Mouse (Mus musculus): ENCODE measurements around the gene Lrrc4. TPM values are rescaled to one million over a fixed set of nuclear protein-coding genes. Genes with fewer than 3 reads are reported as not detected.

Gene Lrrc4
- polyA plus RNA-seq, 1 experiment, result 0.32 TPM

- no peak overlapping the region for H3ac ChIP-seq (ENCODE audit: control insufficient read depth, insufficient read length, low read depth)
- TF ChIP-seq CEBPB (IDR thresholded peaks at IDR 0.05; ENCODE audit: low read depth) (no peak), MAX (IDR thresholded peaks at IDR 0.05) (no peak), USF1 (IDR thresholded peaks at IDR 0.05; ENCODE audit: low read depth) (no peak), FOSL1 (IDR thresholded peaks at IDR 0.05; ENCODE audit: insufficient read depth, low read length, poor library complexity, severe bottlenecking) (no peak), MYOD1 (IDR thresholded peaks at IDR 0.05; ENCODE audit: control insufficient read depth, insufficient read length, low read depth) (no peak), CTCF (IDR thresholded peaks at IDR 0.05; ENCODE audit: control insufficient read depth, insufficient read depth, insufficient read length) (no peak), MYOG (IDR thresholded peaks at IDR 0.05; ENCODE audit: control insufficient read depth, extremely low read depth, insufficient read length) (no peak)
Observed at GRCm38 (mm10) chr6:28704612-28705011, 126.9 kb downstream of the Lrrc4 start.

GRCm38 (mm10) chr6:28697214-28697613, 134.3 kb downstream of the Lrrc4 start:
- TF ChIP-seq MAX (IDR thresholded peaks at IDR 0.05) (no peak), CEBPB (IDR thresholded peaks at IDR 0.05; ENCODE audit: low read depth) (no peak), CTCF (IDR thresholded peaks at IDR 0.05; ENCODE audit: control insufficient read depth, insufficient read depth, insufficient read length) (no peak), MYOD1 (IDR thresholded peaks at IDR 0.05; ENCODE audit: control insufficient read depth, insufficient read length, low read depth) (no peak), MYOG (IDR thresholded peaks at IDR 0.05; ENCODE audit: control insufficient read depth, extremely low read depth, insufficient read length) (no peak), USF1 (IDR thresholded peaks at IDR 0.05; ENCODE audit: low read depth) (no peak), FOSL1 (IDR thresholded peaks at IDR 0.05; ENCODE audit: insufficient read depth, low read length, poor library complexity, severe bottlenecking) (no peak)
- Histone ChIP-seq H3K4me3 (ENCODE audit: insufficient read depth, poor library complexity, severe bottlenecking) (no peak overlapping the region), H3K79me2 (ENCODE audit: control insufficient read depth, insufficient read depth) (peaks cover 15% of the 10 kb centered on the region), H3K79me3 (ENCODE audit: low read depth) (peaks cover 8% of the 10 kb centered on the region), H3K27me3 (ENCODE audit: control insufficient read depth, insufficient read depth, insufficient read length) (no peaks in the 10 kb centered on the region), H3ac (ENCODE audit: control insufficient read depth, insufficient read length, low read depth) (no peak overlapping the region), H3K36me3 (ENCODE audit: control insufficient read depth, insufficient read depth) (peaks cover 50% of the 10 kb centered on the region)

More at GRCm38 (mm10) chr6:28704612-28705011, 126.9 kb downstream of the Lrrc4 start:
- Histone ChIP-seq H3K4me3 (ENCODE audit: insufficient read depth, poor library complexity, severe bottlenecking) (no peak overlapping the region), H3K79me2 (ENCODE audit: control insufficient read depth, insufficient read depth) (peaks cover 14% of the 10 kb centered on the region), H3K79me3 (ENCODE audit: low read depth) (no peaks in the 10 kb centered on the region), H3K36me3 (ENCODE audit: control insufficient read depth, insufficient read depth) (peaks cover 47% of the 10 kb centered on the region), H3K27me3 (ENCODE audit: control insufficient read depth, insufficient read depth, insufficient read length) (no peaks in the 10 kb centered on the region)

GRCm38 (mm10) chr6:28692659-28693058, 138.9 kb downstream of the Lrrc4 start:
- Histone ChIP-seq H3ac (ENCODE audit: control insufficient read depth, insufficient read length, low read depth) (no peak overlapping the region), H3K4me3 (ENCODE audit: insufficient read depth, poor library complexity, severe bottlenecking) (no peak overlapping the region), H3K36me3 (ENCODE audit: control insufficient read depth, insufficient read depth) (peaks cover 26% of the 10 kb centered on the region), H3K79me2 (ENCODE audit: control insufficient read depth, insufficient read depth) (peaks cover 28% of the 10 kb centered on the region), H3K27me3 (ENCODE audit: control insufficient read depth, insufficient read depth, insufficient read length) (no peaks in the 10 kb centered on the region), H3K79me3 (ENCODE audit: low read depth) (peaks cover 6% of the 10 kb centered on the region)
- TF ChIP-seq MAX (IDR thresholded peaks at IDR 0.05) (no peak), USF1 (IDR thresholded peaks at IDR 0.05; ENCODE audit: low read depth) (no peak), MYOD1 (IDR thresholded peaks at IDR 0.05; ENCODE audit: control insufficient read depth, insufficient read length, low read depth) (no peak), CEBPB (IDR thresholded peaks at IDR 0.05; ENCODE audit: low read depth) (no peak), FOSL1 (IDR thresholded peaks at IDR 0.05; ENCODE audit: insufficient read depth, low read length, poor library complexity, severe bottlenecking) (no peak), CTCF (IDR thresholded peaks at IDR 0.05; ENCODE audit: control insufficient read depth, insufficient read depth, insufficient read length) (no peak), MYOG (IDR thresholded peaks at IDR 0.05; ENCODE audit: control insufficient read depth, extremely low read depth, insufficient read length) (no peak)

GRCm38 (mm10) chr6:28687776-28688175, 143.8 kb downstream of the Lrrc4 start:
- Histone ChIP-seq H3K79me3 (ENCODE audit: low read depth) (peaks cover 5% of the 10 kb centered on the region), H3K79me2 (ENCODE audit: control insufficient read depth, insufficient read depth) (peaks cover 49% of the 10 kb centered on the region), H3K4me3 (ENCODE audit: insufficient read depth, poor library complexity, severe bottlenecking) (no peak overlapping the region), H3ac (ENCODE audit: control insufficient read depth, insufficient read length, low read depth) (no peak overlapping the region), H3K36me3 (ENCODE audit: control insufficient read depth, insufficient read depth) (peaks cover 10% of the 10 kb centered on the region), H3K27me3 (ENCODE audit: control insufficient read depth, insufficient read depth, insufficient read length) (no peaks in the 10 kb centered on the region)
- no peak for TF ChIP-seq CEBPB (IDR thresholded peaks at IDR 0.05; ENCODE audit: low read depth)
- no peak for TF ChIP-seq MAX (IDR thresholded peaks at IDR 0.05)
- TF ChIP-seq FOSL1 (IDR thresholded peaks at IDR 0.05; ENCODE audit: insufficient read depth, low read length, poor library complexity, severe bottlenecking), result no peak
- no peak for TF ChIP-seq MYOD1 (IDR thresholded peaks at IDR 0.05; ENCODE audit: control insufficient read depth, insufficient read length, low read depth)

- Histone ChIP-seq H3K4me3 (ENCODE audit: insufficient read depth, poor library complexity, severe bottlenecking) (no peak overlapping the region), H3K79me2 (ENCODE audit: control insufficient read depth, insufficient read depth) (peaks cover 47% of the 10 kb centered on the region), H3K36me3 (ENCODE audit: control insufficient read depth, insufficient read depth) (peaks cover 10% of the 10 kb centered on the region), H3ac (ENCODE audit: control insufficient read depth, insufficient read length, low read depth) (no peak overlapping the region), H3K79me3 (ENCODE audit: low read depth) (peaks cover 3% of the 10 kb centered on the region), H3K27me3 (ENCODE audit: control insufficient read depth, insufficient read depth, insufficient read length) (no peaks in the 10 kb centered on the region)
- TF ChIP-seq FOSL1 (IDR thresholded peaks at IDR 0.05; ENCODE audit: insufficient read depth, low read length, poor library complexity, severe bottlenecking), result no peak
- TF ChIP-seq MYOG (IDR thresholded peaks at IDR 0.05; ENCODE audit: control insufficient read depth, extremely low read depth, insufficient read length), result no peak
- no peak for TF ChIP-seq MYOD1 (IDR thresholded peaks at IDR 0.05; ENCODE audit: control insufficient read depth, insufficient read length, low read depth)
- no peak for TF ChIP-seq CTCF (IDR thresholded peaks at IDR 0.05; ENCODE audit: control insufficient read depth, insufficient read depth, insufficient read length)
- TF ChIP-seq USF1 (IDR thresholded peaks at IDR 0.05; ENCODE audit: low read depth), result no peak
- TF ChIP-seq MAX (IDR thresholded peaks at IDR 0.05), result no peak
- no peak for TF ChIP-seq CEBPB (IDR thresholded peaks at IDR 0.05; ENCODE audit: low read depth)
Observed at GRCm38 (mm10) chr6:28685745-28686144, 145.8 kb downstream of the Lrrc4 start.

- Histone ChIP-seq H3K79me2 (ENCODE audit: control insufficient read depth, insufficient read depth) (peaks cover 41% of the 10 kb centered on the region), H3K4me3 (ENCODE audit: insufficient read depth, poor library complexity, severe bottlenecking) (no peak overlapping the region), H3K27me3 (ENCODE audit: control insufficient read depth, insufficient read depth, insufficient read length) (no peaks in the 10 kb centered on the region), H3K36me3 (ENCODE audit: control insufficient read depth, insufficient read depth) (peaks cover 11% of the 10 kb centered on the region), H3K79me3 (ENCODE audit: low read depth) (peaks cover 3% of the 10 kb centered on the region), H3ac (ENCODE audit: control insufficient read depth, insufficient read length, low read depth) (no peak overlapping the region)
- no peak for TF ChIP-seq CEBPB (IDR thresholded peaks at IDR 0.05; ENCODE audit: low read depth)
- no peak for TF ChIP-seq MYOD1 (IDR thresholded peaks at IDR 0.05; ENCODE audit: control insufficient read depth, insufficient read length, low read depth)
- TF ChIP-seq FOSL1 (IDR thresholded peaks at IDR 0.05; ENCODE audit: insufficient read depth, low read length, poor library complexity, severe bottlenecking), result no peak
- no peak for TF ChIP-seq MYOG (IDR thresholded peaks at IDR 0.05; ENCODE audit: control insufficient read depth, extremely low read depth, insufficient read length)
- TF ChIP-seq MAX (IDR thresholded peaks at IDR 0.05), result no peak
- TF ChIP-seq CTCF (IDR thresholded peaks at IDR 0.05; ENCODE audit: control insufficient read depth, insufficient read depth, insufficient read length), result no peak
- TF ChIP-seq USF1 (IDR thresholded peaks at IDR 0.05; ENCODE audit: low read depth), result no peak
Observed at GRCm38 (mm10) chr6:28685052-28685451, 146.5 kb downstream of the Lrrc4 start.

All from C2C12 (cell line).